Mouse (Mus musculus): ENCODE results near the gene Hnrnpdl.

DNA sequence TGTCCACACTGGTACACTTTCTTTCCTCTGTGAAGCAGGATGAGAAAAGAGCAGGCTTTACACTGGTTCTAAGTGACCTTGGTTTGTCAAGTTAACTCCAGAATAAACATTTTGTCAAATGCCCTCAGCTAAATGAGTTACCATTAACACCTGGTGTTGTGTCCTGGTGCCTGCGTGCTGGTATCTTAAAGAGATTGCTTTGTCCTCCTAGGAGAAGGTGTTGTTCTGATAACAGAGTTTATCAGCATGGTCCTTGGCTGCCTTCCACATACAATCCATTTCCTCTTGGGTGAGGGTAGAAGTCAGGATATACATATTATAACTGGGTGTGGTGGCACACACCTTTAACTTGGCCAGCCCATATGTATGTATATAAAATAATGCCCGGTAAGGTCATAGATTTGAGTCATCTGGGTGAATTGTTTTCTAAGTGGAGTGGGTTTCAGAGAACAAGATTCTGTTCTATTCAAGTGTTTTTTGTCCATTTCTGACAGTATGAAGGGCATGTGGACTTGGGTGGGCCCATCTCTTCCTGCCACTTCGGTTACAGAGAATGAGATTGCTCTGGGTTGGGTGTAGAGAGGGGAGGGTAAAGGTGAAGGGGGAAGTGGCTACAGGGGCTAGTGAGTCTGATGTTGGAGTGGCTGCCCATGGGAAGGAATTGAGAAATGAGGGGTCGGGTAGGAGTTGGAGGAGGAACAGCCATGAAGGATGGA, 33.0 kb downstream of the Hnrnpdl start:
- TF ChIP-seq CTCF (IDR thresholded peaks at IDR 0.05) (no peak), EP300 (IDR thresholded peaks at IDR 0.05; ENCODE audit: insufficient read depth, low read depth, low read length) (no peak), POLR2A (IDR thresholded peaks at IDR 0.05; ENCODE audit: insufficient read depth, low read depth, low read length) (no peak)

All from heart, adult 2 months (tissue).